Mouse (Mus musculus) brown adipose tissue, adult 24 weeks (tissue): ENCODE data around the gene Cldn19. TPM values are rescaled to one million over a fixed set of nuclear protein-coding genes. Genes with fewer than 3 reads are reported as not detected.
A peak's percentile ranks its signal among the peaks of the same experiment; 100 is the strongest.
"Not testable (repeated sequence)": the region's sequence is repeated elsewhere in the genome, so short reads cannot be mapped to it uniquely, and the experiment has no call there.

Experiments
- H3K27ac ChIP-seq: fragments of 200-500 bp; replicated peaks from 2 replicates; pipeline ENCODE4 v1.5.1; 2012; ENCODE audit warnings: low read depth, mild to moderate bottlenecking, low read length
- H3K4me1 ChIP-seq: fragments of 200-500 bp; 2 replicates; pipeline ENCODE4 v1.6.1; 2012; ENCODE audit warnings: low read length, mixed read lengths; ENCODE audit not compliant: control insufficient read depth, insufficient read depth, insufficient read length
- H3K4me3 ChIP-seq: fragments of 200-500 bp; 2 replicates; pipeline ENCODE4 v1.5.1; 2012; ENCODE audit warnings: low read depth, mild to moderate bottlenecking, low read length, moderate library complexity; ENCODE audit not compliant: insufficient read depth
- polyA plus RNA-seq: library from polyadenylated mRNA; stranded (reverse); fragments of >200 nt; gene quantifications from 2 replicates; pipeline ENCODE4 v1.2.4, GENCODE M21; 2012; ENCODE audit not compliant: missing spikeins, insufficient read depth, insufficient read length

Gene Cldn19
- polyA plus RNA-seq, 1 experiment: not detected

- Histone ChIP-seq H3K4me1 (peaks cover 8% of the 10 kb centered on the region; the same call in 1 of the 2 replicates), H3K27ac (peak overlapping the region; percentile 38), H3K4me3 (no peak overlapping the region)
Measured at GRCm38 (mm10) chr4:119266606-119267005, 11.4 kb downstream of the Cldn19 start.

- Histone ChIP-seq H3K27ac (peak overlapping the region; percentile 96), H3K4me3 (no peak overlapping the region), H3K4me1 (peaks cover 6% of the 10 kb centered on the region; the same call in 1 of the 2 replicates)
Measured at GRCm38 (mm10) chr4:119274627-119275026, 19.4 kb downstream of the Cldn19 start.

- Histone ChIP-seq H3K4me3 (no peak overlapping the region), H3K4me1 (peaks cover 6% of the 10 kb centered on the region; the same call in 1 of the 2 replicates), H3K27ac (peak overlapping the region; percentile 97)
Measured at GRCm38 (mm10) chr4:119275226-119275625, 20.0 kb downstream of the Cldn19 start.

GRCm38 (mm10) chr4:119275726-119276125, 20.5 kb downstream of the Cldn19 start:
- Histone ChIP-seq H3K27ac (peak overlapping the region; percentile 97), H3K4me3 (no peak overlapping the region), H3K4me1 (peaks cover 6% of the 10 kb centered on the region; the same call in 1 of the 2 replicates)

GRCm38 (mm10) chr4:119278784-119279183, 23.6 kb downstream of the Cldn19 start:
- H3K4me3 ChIP-seq, H3K27ac ChIP-seq, H3K4me1 ChIP-seq: not testable (repeated sequence)

GRCm38 (mm10) chr4:119284861-119285260, 29.6 kb downstream of the Cldn19 start:
- H3K4me3 ChIP-seq: no peak overlapping the region
- H3K27ac ChIP-seq: no peak overlapping the region
- H3K4me1 ChIP-seq: peaks cover 3% of the 10 kb centered on the region

- Histone ChIP-seq H3K4me1 (peaks cover 4% of the 10 kb centered on the region), H3K27ac (no peak overlapping the region)
Measured at GRCm38 (mm10) chr4:119285336-119285735, 30.1 kb downstream of the Cldn19 start.

GRCm38 (mm10) chr4:119291921-119292320, 36.7 kb downstream of the Cldn19 start:
- no peak overlapping the region for H3K27ac ChIP-seq

More at GRCm38 (mm10) chr4:119285336-119285735, 30.1 kb downstream of the Cldn19 start:
- H3K4me3 ChIP-seq: no peak overlapping the region

GRCm38 (mm10) chr4:119292771-119293573, 37.8 kb downstream of the Cldn19 start:
- peak overlapping the region; percentile 81 for H3K4me3 ChIP-seq
- H3K27ac ChIP-seq: peak overlapping the region; percentile 55
- H3K4me1 ChIP-seq: peaks cover 12% of the 10 kb centered on the region

More at GRCm38 (mm10) chr4:119291921-119292320, 36.7 kb downstream of the Cldn19 start:
- peaks cover 12% of the 10 kb centered on the region for H3K4me1 ChIP-seq
- no peak overlapping the region for H3K4me3 ChIP-seq

- Histone ChIP-seq H3K4me1 (peaks cover 11% of the 10 kb centered on the region), H3K4me3 (peak overlapping the region; percentile 81), H3K27ac (peak overlapping the region; percentile 55)
Measured at GRCm38 (mm10) chr4:119293574-119294258, 38.5 kb downstream of the Cldn19 start.

- H3K4me3 ChIP-seq: peak within 1 kb of the TSS; percentile 81
Measured at GRCm38 (mm10) chr4:119294415-119295133, 39.4 kb downstream of the Cldn19 start, which contains the start of gene Ybx1. Ybx1 (minus strand) TSS chr4:119294604.

GRCm38 (mm10) chr4:119295134-119295453, 39.9 kb downstream of the Cldn19 start:
- Histone ChIP-seq H3K27ac (no peak overlapping the region), H3K4me1 (peaks cover 9% of the 10 kb centered on the region), H3K4me3 (peak overlapping the region; percentile 72)

More at GRCm38 (mm10) chr4:119294415-119295133, 39.4 kb downstream of the Cldn19 start, which contains the start of gene Ybx1:
- Histone ChIP-seq H3K27ac (peak within 1 kb of the TSS; percentile 77), H3K4me1 (peaks cover 9% of the 10 kb centered on the region)

GRCm38 (mm10) chr4:119297361-119297760, 42.1 kb downstream of the Cldn19 start:
- Histone ChIP-seq H3K27ac (no peak overlapping the region), H3K4me1 (peaks cover 6% of the 10 kb centered on the region; the same call in 1 of the 2 replicates), H3K4me3 (no peak overlapping the region)

GRCm38 (mm10) chr4:119300761-119301160, 45.5 kb downstream of the Cldn19 start:
- Histone ChIP-seq H3K4me3 (no peak overlapping the region), H3K27ac (no peak overlapping the region), H3K4me1 (no peaks in the 10 kb centered on the region)

GRCm38 (mm10) chr4:119301777-119302176, 46.6 kb downstream of the Cldn19 start:
- no peak overlapping the region for H3K27ac ChIP-seq
- no peak overlapping the region for H3K4me3 ChIP-seq
- H3K4me1 ChIP-seq: no peaks in the 10 kb centered on the region
